Mouse (Mus musculus) megakaryocyte, embryonic 14.5 days (primary cell): ENCODE measurements around the gene Gucd1.

Experiments used
- FLI1 ChIP-seq: IDR thresholded peaks from 2 replicates; pipeline ENCODE4 v1.6.1; 2012; ENCODE audit warnings: low read length, inconsistent platforms, mixed read lengths
- GATA1 ChIP-seq: IDR thresholded peaks from 3 replicates; pipeline ENCODE4 v1.6.1; 2012; ENCODE audit warnings: mixed read lengths, low read length, inconsistent platforms, borderline replicate concordance

- TF ChIP-seq FLI1 (no peak), GATA1 (no peak)
Measured at GRCm38 (mm10) chr10:75429522-75430146, 88.1 kb downstream of the Gucd1 start.
